Comparison of ENCODE assay signal across 21 mouse cellular contexts in the genomic region with DNA sequence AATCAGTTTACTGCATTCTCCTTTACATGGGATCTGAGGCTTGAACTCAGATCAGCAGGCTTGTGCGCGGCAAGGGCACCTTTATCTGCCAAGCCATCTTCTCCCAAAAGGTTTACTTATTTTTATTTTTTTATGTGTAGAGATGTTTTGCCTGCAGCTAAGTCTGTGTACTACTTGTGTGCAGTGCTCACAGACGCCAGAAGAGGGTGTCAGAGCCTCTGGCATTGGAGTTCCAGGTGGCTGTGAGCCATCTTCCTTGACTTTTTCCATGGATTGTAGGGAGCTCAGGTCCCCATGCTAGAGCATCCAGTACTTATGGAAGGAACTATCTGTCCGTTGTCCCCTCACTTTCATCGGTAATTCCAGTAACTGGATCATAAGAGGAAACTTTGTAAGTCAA. TPM values are rescaled to one million over a fixed set of nuclear protein-coding genes. Genes with fewer than 3 reads are reported as not detected.
DNase-seq lines count a peak whose midpoint lies in the region; ATAC-seq and TF ChIP-seq lines count a peak whose summit lies in the region.
"Had no signal": no experiment of that assay in that cellular context is flagged by ENCODE, and none has a peak within 500 bp of the region (broad histone marks: within the 10 kb centered on the region; RNA-seq: fewer than 3 reads in every experiment).

No protein-coding gene starts in this region.

- no peaks in the 10 kb centered on the region for H3K9me3 ChIP-seq in intestine, postnatal 0 days (ENCODE audit: control insufficient read depth)
- no peaks in the 10 kb centered on the region for H3K9me3 ChIP-seq in intestine, embryonic 15.5 days
- H3K9me3 ChIP-seq in lung, postnatal 0 days (ENCODE audit: low read length), result no peaks in the 10 kb centered on the region
- no peaks in the 10 kb centered on the region for H3K9me3 ChIP-seq in ES-Bruce4 (replicated peaks; ENCODE audit: control insufficient read depth, insufficient read depth, low read length, poor library complexity, severe bottlenecking)
- H3K9me3 ChIP-seq: embryonic facial prominence, embryonic 12.5 days; heart, embryonic 15.5 days; limb, embryonic 12.5 days; liver, embryonic 12.5 days had no signal

- H3K27ac ChIP-seq in intestine, postnatal 0 days (ENCODE audit: low read depth, low read length), result no peak overlapping the region
- H3K27ac ChIP-seq in intestine, embryonic 15.5 days, result no peak overlapping the region
- no peak overlapping the region for H3K27ac ChIP-seq in lung, postnatal 0 days (ENCODE audit: low read length)
- no peak overlapping the region for H3K27ac ChIP-seq in ES-Bruce4 (ENCODE audit: insufficient read depth, low read length)
- H3K27ac ChIP-seq: embryonic facial prominence, embryonic 12.5 days; gastrocnemius, adult 2 months; heart, embryonic 15.5 days; limb, embryonic 12.5 days; liver, embryonic 12.5 days; macrophage had no signal

- WGBS in intestine, postnatal 0 days, result 83% methylated on average over 5 of the region's 5 CpGs
- WGBS in intestine, embryonic 15.5 days, result 86% methylated on average over 5 of the region's 5 CpGs
- WGBS in lung, postnatal 0 days, result 80% methylated on average over 5 of the region's 5 CpGs

- no peak overlapping the region for H3K4me2 ChIP-seq in intestine, postnatal 0 days (replicated peaks; ENCODE audit: low read depth)
- no peak overlapping the region for H3K4me2 ChIP-seq in intestine, embryonic 15.5 days (replicated peaks)
- H3K4me2 ChIP-seq in lung, postnatal 0 days (replicated peaks; ENCODE audit: low read depth, low read length), result no peak overlapping the region
- H3K4me2 ChIP-seq: embryonic facial prominence, embryonic 12.5 days; heart, embryonic 15.5 days; limb, embryonic 12.5 days; liver, embryonic 12.5 days; midbrain, embryonic 11.5 days had no signal

- no peak overlapping the region for H3K4me3 ChIP-seq in intestine, postnatal 0 days (ENCODE audit: low read depth, low read length)
- no peak overlapping the region for H3K4me3 ChIP-seq in intestine, embryonic 15.5 days (replicated peaks)
- H3K4me3 ChIP-seq in lung, postnatal 0 days (ENCODE audit: low read depth, low read length), result no peak overlapping the region
- H3K4me3 ChIP-seq in ES-Bruce4 (ENCODE audit: low read depth, low read length), result no peak overlapping the region
- H3K4me3 ChIP-seq: embryonic facial prominence, embryonic 12.5 days; gastrocnemius, adult 2 months; heart, embryonic 15.5 days; limb, embryonic 12.5 days; liver, embryonic 12.5 days had no signal

- no peak for DNase-seq in lung, postnatal 0 days (ENCODE audit: low spot score)
- DNase-seq in lung, postnatal 10 days, result no peak
- no peak for DNase-seq in brain, embryonic 14.5 days (ENCODE audit: low read depth)
- no peak for DNase-seq in cerebellum, adult 18-20 months
- DNase-seq: adrenal gland, adult 2 months; cerebellum, adult 11-12 months; cerebellum, postnatal 25 days; gastrocnemius, adult 2 months; kidney, adult 11 months; layer of hippocampus, postnatal 36 days; lung, adult 2 months had no signal

- no peak for TF ChIP-seq EP300 in lung, postnatal 0 days (IDR thresholded peaks at IDR 0.05)
- no peak for TF ChIP-seq EP300 in ES-Bruce4 (IDR thresholded peaks at IDR 0.05; ENCODE audit: insufficient read depth, low read depth, low read length)

- no peak overlapping the region for H3K9ac ChIP-seq in intestine, postnatal 0 days (ENCODE audit: low read depth, low read length)
- no peak overlapping the region for H3K9ac ChIP-seq in intestine, embryonic 15.5 days
- H3K9ac ChIP-seq in lung, postnatal 0 days (replicated peaks; ENCODE audit: low read depth), result no peak overlapping the region
- H3K9ac ChIP-seq in ES-Bruce4 (ENCODE audit: low read depth, poor library complexity, severe bottlenecking), result no peak overlapping the region
- H3K9ac ChIP-seq: embryonic facial prominence, embryonic 12.5 days; heart, embryonic 15.5 days; limb, embryonic 12.5 days; liver, embryonic 12.5 days had no signal

- no peaks in the 10 kb centered on the region for H3K4me1 ChIP-seq in intestine, postnatal 0 days (replicated peaks; ENCODE audit: control insufficient read depth, insufficient read depth, low read length)
- no peaks in the 10 kb centered on the region for H3K4me1 ChIP-seq in intestine, embryonic 15.5 days (replicated peaks)
- H3K4me1 ChIP-seq in lung, postnatal 0 days (ENCODE audit: insufficient read depth, low read depth, low read length), result no peaks in the 10 kb centered on the region
- no peaks in the 10 kb centered on the region for H3K4me1 ChIP-seq in ES-Bruce4 (ENCODE audit: control insufficient read depth, insufficient read depth, low read length)
- H3K4me1 ChIP-seq: embryonic facial prominence, embryonic 12.5 days; heart, embryonic 15.5 days; liver, embryonic 12.5 days had no signal

- no peak for TF ChIP-seq POLR2A in ES-Bruce4 (IDR thresholded peaks at IDR 0.05; ENCODE audit: insufficient read depth, low read length)
- TF ChIP-seq POLR2A in brain, embryonic 14.5 days (IDR thresholded peaks at IDR 0.05; ENCODE audit: borderline replicate concordance, extremely low read depth, insufficient read depth, insufficient read length, poor library complexity, severe bottlenecking), result no peak

- peak; percentile 34 for TF ChIP-seq CTCF in intestine, postnatal 0 days (IDR thresholded peaks at IDR 0.05; ENCODE audit: low read depth)
- peak; percentile 25 for TF ChIP-seq CTCF in lung, postnatal 0 days (IDR thresholded peaks at IDR 0.05)
- TF ChIP-seq CTCF in ES-Bruce4 (IDR thresholded peaks at IDR 0.05; ENCODE audit: low read depth, low read length), result peak; percentile 39
- peak; percentile 12; the same call in 1 of the 2 replicates for TF ChIP-seq CTCF in brain, embryonic 14.5 days (IDR thresholded peaks at IDR 0.05; ENCODE audit: borderline replicate concordance, extremely low read depth, insufficient read depth, insufficient read length)

- H3K36me3 ChIP-seq in intestine, postnatal 0 days (ENCODE audit: control insufficient read depth, insufficient read depth), result no peaks in the 10 kb centered on the region
- H3K36me3 ChIP-seq in intestine, embryonic 15.5 days, result no peaks in the 10 kb centered on the region
- no peaks in the 10 kb centered on the region for H3K36me3 ChIP-seq in lung, postnatal 0 days (ENCODE audit: insufficient read depth, low read length)
- H3K36me3 ChIP-seq in ES-Bruce4 (ENCODE audit: control insufficient read depth, insufficient read depth, low read length, poor library complexity, severe bottlenecking), result no peaks in the 10 kb centered on the region
- H3K36me3 ChIP-seq: embryonic facial prominence, embryonic 12.5 days; heart, embryonic 15.5 days; limb, embryonic 12.5 days; liver, embryonic 12.5 days had no signal

- ATAC-seq in intestine, postnatal 0 days, result no peak
- ATAC-seq in intestine, embryonic 15.5 days, result no peak
- ATAC-seq in lung, postnatal 0 days, result no peak
- ATAC-seq: hindbrain, embryonic 16.5 days; liver, embryonic 12.5 days had no signal

- H3K27me3 ChIP-seq in intestine, postnatal 0 days (replicated peaks; ENCODE audit: control insufficient read depth, insufficient read depth, low read length), result no peaks in the 10 kb centered on the region
- no peaks in the 10 kb centered on the region for H3K27me3 ChIP-seq in intestine, embryonic 15.5 days (replicated peaks)
- no peaks in the 10 kb centered on the region for H3K27me3 ChIP-seq in lung, postnatal 0 days (replicated peaks; ENCODE audit: insufficient read depth, low read length)
- H3K27me3 ChIP-seq in ES-Bruce4 (ENCODE audit: control insufficient read depth, insufficient read depth, low read length, poor library complexity, severe bottlenecking), result no peaks in the 10 kb centered on the region
- H3K27me3 ChIP-seq: embryonic facial prominence, embryonic 12.5 days; limb, embryonic 12.5 days had no signal

RNA-seq across cellular contexts. Expression of gene Gna12, which starts 29.5 kb away (rescaled TPM):
- 13.8 and 14.4 TPM in 2 replicates for polyA plus RNA-seq in intestine, postnatal 0 days (2015; fragmentation: Nextera tagmentation; extraction: Ambion mirVana)
- polyA plus RNA-seq in intestine, embryonic 15.5 days (2015; fragmentation: Nextera tagmentation; extraction: Ambion mirVana), result 29.5 and 37.8 TPM in 2 replicates
- 25.4 and 32.0 TPM in 2 replicates for polyA plus RNA-seq in lung, postnatal 0 days (2015; fragmentation: Nextera tagmentation; extraction: Ambion mirVana)
- polyA plus RNA-seq in ES-Bruce4 (2011; ENCODE audit: insufficient read depth, insufficient read length, low read depth, missing spikeins), result 29.9 and 34.1 TPM in 2 replicates
- polyA plus RNA-seq in brain, embryonic 14.5 days (2012; rRNA removed), result 96.8 and 122 TPM in 2 replicates
